In the genomic region with DNA sequence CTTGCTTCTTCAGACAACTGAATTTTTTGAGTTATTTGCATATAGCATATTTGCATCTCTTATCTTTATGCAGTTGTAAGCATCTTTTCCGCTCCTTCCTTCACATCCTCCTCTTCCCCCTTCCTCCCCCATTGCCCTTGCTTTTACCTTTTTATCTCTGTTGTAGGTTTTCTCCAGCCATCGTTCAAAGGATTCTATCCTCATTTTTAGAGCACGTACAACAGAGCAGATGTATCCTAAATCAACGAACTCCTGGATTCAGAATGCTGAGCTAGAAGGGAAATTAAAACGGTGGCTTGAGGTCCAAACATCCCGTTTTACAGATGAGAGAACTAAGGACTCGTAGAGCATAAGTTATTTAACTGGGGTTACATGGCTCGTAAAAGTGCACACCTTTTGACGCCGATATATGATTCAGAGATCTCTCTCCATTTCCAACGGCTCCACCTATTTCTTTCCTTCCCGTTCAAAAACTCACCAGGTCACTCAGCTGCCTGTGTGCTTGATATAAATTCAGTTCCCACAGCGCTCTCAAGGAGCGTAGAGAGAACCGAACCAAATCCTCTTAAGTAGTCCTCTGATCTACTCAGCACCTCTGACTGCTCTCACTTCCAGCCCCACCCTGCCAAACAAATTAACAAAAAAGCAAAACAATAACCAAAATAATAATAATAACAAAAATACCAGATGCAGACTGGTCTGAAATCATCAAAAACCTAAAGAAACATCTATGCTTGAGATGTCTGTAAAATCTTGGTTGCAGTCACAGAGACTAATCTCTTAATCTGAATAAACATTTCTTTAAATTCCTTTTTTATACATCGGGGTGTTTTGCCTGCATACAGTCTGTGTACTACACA, we compare ENCODE assay signal across 8 mouse cellular contexts. TPM values are rescaled to one million over a fixed set of nuclear protein-coding genes. Genes with fewer than 3 reads are reported as not detected.
A peak's percentile ranks its signal among the peaks of the same experiment; 100 is the strongest.
DNase-seq lines count a peak whose midpoint lies in the region; ATAC-seq and TF ChIP-seq lines count a peak whose summit lies in the region.

No protein-coding gene starts in this region.

- TF ChIP-seq CTCF in lung, adult 2 months (IDR thresholded peaks at IDR 0.05; ENCODE audit: insufficient read depth, low read length) = no peak

- TF ChIP-seq POLR2A in lung, adult 2 months (IDR thresholded peaks at IDR 0.05; ENCODE audit: borderline replicate concordance, extremely low read depth, low read depth, low read length) = no peak

- ATAC-seq in inflammation-experienced regulatory T-cells, adult 6 months = peak; percentile 27

- 28% methylated on average over 16 of the region's 16 CpGs for WGBS in lung, adult 2 months

- DNase-seq in lung, adult 2 months = no peak
- no peak for DNase-seq in lung, adult 18-20 months
- peak; percentile 52 for DNase-seq in embryo, embryonic 11 days
- peak; percentile 52 for DNase-seq in naive thymus-derived CD4-positive, alpha-beta T cell, adult 2 months (ENCODE audit: low read depth)
- no peak for DNase-seq in frontal cortex, postnatal 14 days (ENCODE audit: low spot score in 2 of 2)
- DNase-seq in layer of hippocampus, postnatal 10 days (ENCODE audit: low spot score in 2 of 2) = no peak
- DNase-seq in adrenal gland, postnatal 14 days = no peak

- peak overlapping the region; percentile 24 for H3K4me3 ChIP-seq in lung, adult 2 months (replicated peaks; ENCODE audit: extremely low read depth, low read depth, low read length)

- H3K4me1 ChIP-seq in lung, adult 2 months (ENCODE audit: control insufficient read depth, insufficient read depth, low read length) = peaks cover 7% of the 10 kb centered on the region; the same call in 1 of the 2 replicates

RNA-seq across cellular contexts. Expression of gene Cpsf6, which starts 2.2 kb away (rescaled TPM):
- 51.7 and 57.9 TPM in 2 replicates for polyA plus RNA-seq in lung, adult 2 months (2012; rRNA removed)
- polyA plus RNA-seq in inflammation-experienced regulatory T-cells, adult 6 months (2017; shearing (Covaris generic)) = 100 to 1,000 TPM; 103 to 132 (median 120) TPM
- total RNA-seq in layer of hippocampus, postnatal 10 days (2021) = 100 to 1,000 TPM; 116 to 122 TPM
- 76.0 and 87.9 TPM in 2 replicates for total RNA-seq in adrenal gland, postnatal 14 days (2021)

Comparison
In these comparisons a context has a peak if more than half of its experiments do, and no peak if none do; other contexts are left out.
1. DNase-seq: peak in embryo, embryonic 11 days (single experiment) and naive thymus-derived CD4-positive, alpha-beta T cell, adult 2 months (single experiment); none in lung, adult 2 months (single experiment), lung, adult 18-20 months (0 of 2), frontal cortex, postnatal 14 days (0 of 2), layer of hippocampus, postnatal 10 days (0 of 2) and adrenal gland, postnatal 14 days (single experiment).